Mouse (Mus musculus): ENCODE results near the gene Sdk1.
"Not testable (repeated sequence)": the region's sequence is repeated elsewhere in the genome, so short reads cannot be mapped to it uniquely, and the experiment has no call there.

The Sdk1 gene

DNA sequence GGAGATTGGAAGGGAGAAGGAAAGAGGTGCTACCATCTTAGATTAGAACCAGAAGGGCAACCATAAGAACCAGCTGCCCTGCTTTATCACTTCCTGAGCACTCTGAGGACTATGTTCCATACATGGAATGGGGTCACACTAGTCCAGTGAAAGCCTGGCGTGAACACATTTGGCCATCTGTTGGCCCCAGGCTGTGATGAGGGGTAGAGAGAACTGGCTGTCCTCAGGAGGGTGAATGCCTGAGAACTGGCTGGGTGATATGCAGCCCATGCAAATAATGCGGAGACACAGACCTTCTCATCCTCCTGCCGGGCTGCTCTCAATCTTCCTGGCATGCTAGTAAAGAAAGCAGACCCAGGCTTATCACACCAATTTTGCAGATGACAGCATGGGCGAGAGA is 384.1 kb downstream of the Sdk1 start:
- no peak for DNase-seq (ENCODE audit: extremely low read depth, insufficient read length, low spot score)

DNA sequence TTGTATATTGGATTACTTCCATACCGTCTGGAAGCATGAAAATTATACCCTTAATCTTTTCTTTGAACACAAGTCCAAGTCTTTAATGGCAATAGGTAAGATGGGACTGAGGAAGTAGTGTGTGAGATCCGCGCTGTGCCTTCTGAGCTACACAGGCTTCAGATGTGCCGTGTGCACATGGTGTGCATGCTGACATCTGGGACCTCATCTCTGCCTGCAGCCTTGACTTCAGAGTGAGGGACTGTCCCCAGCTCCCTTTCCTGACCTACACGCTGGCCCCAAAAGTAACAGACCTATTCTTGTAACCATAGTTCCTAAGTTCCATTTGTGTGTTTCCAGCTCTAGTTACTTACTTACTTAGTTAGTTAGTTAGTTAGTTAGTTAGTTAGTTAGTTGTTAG is 390.4 kb downstream of the Sdk1 start:
- no peak for DNase-seq (ENCODE audit: extremely low read depth, insufficient read length, low spot score)

DNA sequence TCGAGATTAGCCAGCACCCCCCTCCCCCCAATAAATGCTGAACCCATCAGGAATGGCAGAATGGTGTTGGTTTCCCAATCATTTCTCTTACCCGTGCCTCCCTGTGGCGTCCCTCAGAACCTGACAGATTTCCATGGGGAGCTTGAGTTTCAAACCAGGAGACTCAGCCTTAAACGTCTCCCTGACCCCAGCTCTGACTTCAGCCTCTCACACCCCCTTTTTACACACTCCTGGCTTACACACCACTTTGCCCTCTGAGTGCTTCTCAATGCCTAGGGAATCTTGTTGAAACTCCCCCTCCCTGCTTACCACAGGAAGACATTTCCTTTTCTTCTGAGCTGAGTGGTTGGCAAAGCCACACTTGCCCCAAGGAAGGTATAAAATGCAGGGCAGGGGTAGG is 392.0 kb downstream of the Sdk1 start:
- DNase-seq (ENCODE audit: extremely low read depth, insufficient read length, low spot score) = no peak

DNA sequence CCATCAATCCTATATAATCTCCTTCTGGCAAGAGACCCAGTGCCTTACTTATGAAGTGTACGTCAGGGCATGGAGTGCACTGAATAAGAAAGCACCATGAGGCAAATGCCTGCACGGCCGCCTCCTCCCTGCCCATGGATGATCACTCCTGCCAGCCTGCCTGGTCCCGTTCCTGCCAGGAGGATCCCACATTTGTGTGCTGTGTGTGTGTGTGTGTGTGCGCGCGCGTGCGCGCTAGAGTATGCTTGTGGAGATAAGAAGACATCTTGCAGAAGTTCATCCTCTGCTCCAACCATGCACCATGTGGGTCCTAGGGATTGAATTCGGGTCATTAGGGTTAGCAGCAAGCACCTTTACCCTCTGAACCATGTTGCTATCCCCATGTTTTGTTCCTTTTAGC is 395.1 kb downstream of the Sdk1 start:
- no peak for DNase-seq (ENCODE audit: extremely low read depth, insufficient read length, low spot score)

DNA sequence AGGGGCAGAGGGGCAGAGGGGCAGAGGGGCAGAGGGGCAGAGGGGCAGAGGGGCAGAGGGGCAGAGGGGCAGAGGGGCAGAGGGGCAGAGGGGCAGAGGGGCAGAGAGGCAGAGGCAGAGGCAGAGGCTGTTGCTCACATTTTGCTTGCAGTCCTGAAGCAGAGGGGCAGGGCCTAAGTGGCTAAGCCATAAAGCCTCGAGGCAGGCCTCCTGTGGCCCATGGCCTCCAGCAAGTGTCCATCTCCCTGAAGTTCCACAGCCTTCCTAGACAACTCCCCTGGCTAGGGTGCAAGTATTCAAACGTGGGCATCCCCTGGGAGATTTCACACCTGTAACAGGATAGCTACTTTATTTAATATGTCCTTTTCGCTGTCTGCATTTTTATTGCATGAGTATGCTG is 395.8 kb downstream of the Sdk1 start:
- DNase-seq (ENCODE audit: extremely low read depth, insufficient read length, low spot score) = not testable (repeated sequence)

DNA sequence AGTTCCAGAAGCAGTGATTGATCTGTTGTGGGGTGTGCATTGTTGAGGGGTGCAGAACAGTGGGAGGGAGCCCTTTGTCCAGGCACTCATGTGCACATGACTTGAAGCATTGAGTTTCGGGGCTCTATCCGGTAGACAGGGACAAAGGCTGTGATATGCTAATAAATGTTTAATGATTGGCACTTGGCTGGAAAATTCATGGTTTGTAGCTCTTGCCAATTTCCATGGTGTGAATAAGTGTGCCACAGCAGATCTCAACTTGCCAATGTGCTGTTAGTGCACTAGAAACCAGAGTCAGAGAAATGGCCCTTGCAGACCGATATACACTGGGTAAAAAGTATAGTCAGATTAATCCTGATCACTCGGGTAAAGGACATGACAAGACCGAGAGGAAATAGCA is 404.4 kb downstream of the Sdk1 start:
- DNase-seq (ENCODE audit: extremely low read depth, insufficient read length, low spot score) = no peak

DNA sequence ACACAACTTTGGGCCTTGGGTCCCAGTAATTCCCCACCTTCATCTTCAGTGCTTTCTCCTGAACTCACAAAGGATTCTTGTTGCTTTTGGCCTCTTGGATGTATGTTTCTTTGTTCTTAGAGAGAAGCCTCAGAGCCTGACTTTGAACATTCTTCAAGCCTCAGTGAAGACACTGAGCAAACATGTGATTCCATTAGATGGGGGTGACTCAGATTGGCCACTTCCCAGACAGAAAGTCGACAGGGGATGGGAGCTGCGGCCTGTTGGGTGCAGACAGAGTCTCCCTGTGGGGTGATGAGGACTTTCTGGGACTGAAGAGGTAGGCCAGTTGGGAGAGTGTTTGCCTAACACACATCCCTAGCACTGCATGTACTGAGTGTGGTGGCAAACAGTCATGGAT is 405.3 kb downstream of the Sdk1 start:
- DNase-seq (ENCODE audit: extremely low read depth, insufficient read length, low spot score) = no peak

DNA sequence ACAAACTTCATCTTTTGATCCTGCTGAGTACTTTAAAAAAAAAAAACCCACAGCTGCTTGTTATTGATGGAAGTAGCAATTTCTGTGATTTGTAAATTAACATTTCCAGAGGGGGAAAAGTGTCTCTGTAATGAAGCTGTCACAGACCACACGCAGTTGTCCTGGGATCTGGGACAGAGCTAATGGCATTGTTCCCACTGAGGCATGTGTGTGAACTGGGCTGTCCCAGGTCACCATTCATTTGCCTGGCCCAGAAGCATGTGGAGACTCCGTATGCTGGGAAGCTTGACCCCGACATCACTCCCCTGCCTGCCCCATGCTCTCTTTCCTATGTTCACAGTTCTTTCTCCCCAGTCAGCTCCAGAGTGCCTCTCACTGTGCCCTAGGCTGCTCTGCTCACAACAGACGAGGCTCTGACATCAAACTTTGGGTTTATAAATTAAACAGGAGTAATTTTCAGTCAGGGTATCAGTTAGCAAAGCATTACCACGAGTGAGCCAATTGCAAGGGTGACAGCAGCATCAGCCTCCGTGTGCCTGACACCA is 408.6 kb downstream of the Sdk1 start:
- no peak for DNase-seq (ENCODE audit: extremely low read depth, insufficient read length, low spot score)

DNA sequence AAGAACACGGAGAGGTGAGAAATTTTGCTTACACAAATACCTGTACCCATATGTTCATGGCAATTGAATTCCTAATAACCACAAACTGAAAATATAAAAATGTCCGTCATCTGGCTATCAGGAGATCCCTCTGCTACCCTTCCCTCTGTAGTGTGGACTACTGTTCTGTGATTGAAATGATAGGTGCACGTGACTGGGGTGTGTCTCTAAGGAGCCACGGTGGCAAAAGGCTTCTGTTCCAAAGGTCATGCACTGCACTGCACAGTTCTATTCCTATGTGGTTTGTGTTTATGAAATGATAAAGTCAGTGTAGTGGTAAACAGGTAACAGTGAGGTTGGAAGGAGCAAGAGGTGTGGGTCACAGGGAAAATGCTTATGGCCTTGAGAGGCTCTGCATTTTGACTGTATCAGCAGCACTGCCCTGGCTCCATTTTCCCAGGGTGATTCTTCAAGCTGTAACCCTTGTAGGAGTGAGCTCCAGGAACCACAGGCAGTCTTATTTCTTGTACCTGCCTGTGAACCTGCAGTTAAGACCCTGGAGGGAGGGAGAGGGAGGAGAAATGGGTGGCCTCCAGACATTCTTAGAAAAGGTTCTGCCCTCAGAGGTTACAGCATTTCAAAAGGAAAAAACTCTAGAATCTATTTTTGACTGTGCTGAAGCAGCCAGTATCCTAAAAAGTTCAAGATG is 410.5 kb downstream of the Sdk1 start:
- DNase-seq (ENCODE audit: extremely low read depth, insufficient read length, low spot score) = no peak

DNA sequence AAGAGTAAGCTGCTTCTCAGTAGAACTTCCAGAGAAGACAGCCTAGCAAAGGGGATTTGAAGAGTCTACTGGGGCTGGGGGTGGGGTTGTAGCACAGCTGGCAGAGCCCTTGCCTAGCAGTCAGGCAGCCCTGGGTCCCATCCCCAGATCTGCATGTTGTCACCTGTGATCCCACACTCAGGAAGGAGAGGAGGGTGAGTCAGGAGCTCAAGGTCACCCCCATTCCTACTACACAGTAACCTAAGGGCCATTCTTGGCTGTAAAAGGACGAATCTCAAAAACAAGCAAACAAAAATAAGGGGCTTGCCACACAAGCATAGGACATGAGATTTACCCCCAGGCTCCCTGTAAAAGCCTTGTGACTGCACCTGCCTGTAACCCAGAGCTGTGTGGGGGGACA is 435.1 kb downstream of the Sdk1 start:
- DNase-seq (ENCODE audit: extremely low read depth, insufficient read length, low spot score) = no peak

DNA sequence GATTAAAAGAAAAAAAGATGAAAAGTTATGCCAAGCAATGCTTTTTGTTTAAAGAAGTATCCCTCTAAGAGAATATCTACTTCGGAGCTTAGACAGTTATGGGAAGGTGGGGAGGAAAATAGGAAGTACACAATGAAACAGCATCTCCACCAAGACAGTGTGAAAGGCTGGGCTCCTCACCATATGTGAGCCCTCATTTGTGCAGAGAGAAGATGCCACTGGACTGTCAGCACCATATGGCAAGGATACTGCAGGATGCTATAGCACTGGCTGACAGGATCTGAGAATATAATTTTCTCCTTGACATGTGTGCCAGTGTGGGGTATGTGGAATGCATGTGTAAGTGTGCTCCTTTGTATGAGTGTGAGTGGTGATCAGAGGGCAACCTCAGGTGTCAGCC is 435.7 kb downstream of the Sdk1 start:
- no peak for DNase-seq (ENCODE audit: extremely low read depth, insufficient read length, low spot score)

DNA sequence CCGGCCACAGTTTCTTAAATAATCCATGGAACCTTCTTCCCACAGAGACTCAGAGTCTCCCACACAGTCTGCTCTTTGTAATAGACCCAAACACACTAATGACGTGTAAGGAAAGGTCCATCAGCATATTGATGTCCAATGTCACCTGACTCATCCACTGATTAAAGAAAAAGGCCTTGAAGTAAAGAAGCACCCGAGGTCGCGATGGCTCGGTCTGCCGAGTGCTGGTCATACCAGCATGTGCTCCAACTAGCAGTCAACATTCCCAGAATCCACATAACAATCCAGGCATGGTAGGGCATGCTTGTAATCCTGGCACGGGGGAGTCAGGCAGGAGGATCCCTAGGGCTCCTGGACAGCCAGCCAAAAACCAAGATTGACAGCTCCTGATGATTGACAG is 436.6 kb downstream of the Sdk1 start:
- no peak for DNase-seq (ENCODE audit: extremely low read depth, insufficient read length, low spot score)

DNA sequence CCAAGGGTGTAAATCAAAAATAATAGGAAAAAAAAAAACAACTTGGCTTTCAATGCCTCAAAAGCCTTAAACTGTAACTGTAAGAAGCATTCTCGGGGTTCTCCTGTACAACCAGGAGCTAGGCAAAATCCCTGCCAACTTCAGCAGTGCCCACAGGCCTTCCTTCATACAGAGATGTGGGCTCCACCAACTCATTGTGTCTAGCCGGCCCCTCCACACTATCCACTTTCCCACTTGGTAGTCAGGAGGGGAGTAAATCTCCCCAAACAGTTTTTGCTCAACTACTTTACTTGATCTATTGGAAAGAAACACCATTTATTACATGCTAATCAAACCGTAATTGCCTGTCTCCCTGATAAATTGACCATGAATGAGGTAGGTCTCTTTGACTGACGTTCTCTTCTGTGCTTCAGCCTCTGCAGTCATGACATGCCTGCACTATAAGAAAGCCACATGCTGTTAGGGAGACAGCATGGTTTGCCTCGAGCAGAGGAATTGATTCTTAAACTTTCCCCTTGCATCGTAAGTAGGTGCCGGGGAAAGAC is 445.7 kb downstream of the Sdk1 start:
- no peak for DNase-seq (ENCODE audit: extremely low read depth, insufficient read length, low spot score)

DNA sequence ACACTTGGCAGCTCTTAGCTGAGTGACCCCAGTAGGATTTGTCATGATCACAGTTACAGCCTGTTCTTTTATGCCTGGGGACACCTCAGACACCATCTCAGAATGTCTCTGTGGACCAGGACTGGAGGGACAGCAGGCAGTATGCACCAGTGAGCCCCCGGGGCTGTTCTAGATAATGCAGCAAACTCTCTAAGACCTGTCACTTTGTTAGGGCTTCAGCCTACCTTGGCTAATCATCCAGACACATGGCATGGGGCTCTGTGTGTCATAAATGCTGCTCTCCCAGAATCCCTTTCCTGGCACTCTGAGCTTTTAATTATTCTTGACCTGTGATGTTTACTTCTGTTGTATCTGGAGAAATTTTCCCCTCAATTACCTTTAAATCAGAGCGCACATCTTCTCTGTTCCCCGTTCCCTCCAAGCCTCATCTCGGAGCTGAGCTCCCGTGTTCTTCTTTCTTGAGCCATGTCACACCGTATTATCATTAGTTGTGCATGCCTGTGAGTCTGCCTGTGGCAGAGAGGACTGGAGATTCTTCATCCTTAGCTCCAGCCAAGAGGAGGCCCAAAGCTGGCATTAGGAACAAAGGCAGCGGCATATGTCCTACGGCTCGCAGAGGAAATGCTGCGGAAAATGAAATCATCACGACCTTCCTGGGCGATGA is 448.3 kb downstream of the Sdk1 start:
- no peak for DNase-seq (ENCODE audit: extremely low read depth, insufficient read length, low spot score)

DNA sequence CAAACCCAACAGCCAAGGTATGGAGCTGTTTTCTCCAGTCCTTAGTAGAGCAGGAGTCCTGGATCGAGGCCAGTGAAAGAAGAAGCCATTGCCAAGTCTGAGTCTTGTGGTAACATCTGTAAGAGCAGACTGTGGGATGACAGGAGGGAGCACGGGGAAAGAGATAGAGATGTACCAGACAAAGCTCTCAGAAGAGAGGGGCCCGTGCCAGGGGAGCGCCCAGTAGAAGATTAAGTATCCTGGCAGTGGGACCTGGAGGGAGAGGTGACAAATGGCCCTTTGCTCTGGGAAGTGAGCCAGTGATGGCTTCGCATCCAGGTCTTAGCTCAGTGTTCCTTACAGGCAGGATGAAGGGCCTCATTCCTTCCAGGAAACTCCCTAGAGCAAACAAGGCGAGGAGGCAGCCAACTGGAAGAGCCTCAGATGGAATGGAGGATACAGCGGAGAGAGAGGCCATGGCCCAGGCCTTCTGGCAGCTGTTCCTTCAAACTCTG is 450.2 kb downstream of the Sdk1 start:
- DNase-seq (ENCODE audit: extremely low read depth, insufficient read length, low spot score) = no peak

DNA sequence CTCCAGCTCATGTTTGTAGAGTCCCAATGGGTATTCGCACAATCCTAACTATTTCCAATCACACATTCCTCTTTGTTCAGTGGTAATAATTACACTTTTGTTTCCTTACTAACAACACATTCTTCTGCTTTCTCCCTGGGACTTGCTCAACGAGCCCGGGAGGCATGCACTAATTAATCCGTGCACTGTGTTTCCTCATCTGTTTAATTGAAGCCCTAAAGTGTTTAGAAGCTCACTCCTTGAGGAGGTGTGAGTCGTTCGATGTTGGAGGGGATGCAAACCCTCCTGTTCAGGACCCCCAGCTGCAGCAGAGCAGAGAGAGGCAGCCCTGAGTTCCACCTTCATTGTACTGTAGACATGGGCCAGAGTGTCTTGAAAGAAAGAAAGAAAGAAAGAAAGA is 452.4 kb downstream of the Sdk1 start:
- DNase-seq (ENCODE audit: extremely low read depth, insufficient read length, low spot score) = no peak

DNA sequence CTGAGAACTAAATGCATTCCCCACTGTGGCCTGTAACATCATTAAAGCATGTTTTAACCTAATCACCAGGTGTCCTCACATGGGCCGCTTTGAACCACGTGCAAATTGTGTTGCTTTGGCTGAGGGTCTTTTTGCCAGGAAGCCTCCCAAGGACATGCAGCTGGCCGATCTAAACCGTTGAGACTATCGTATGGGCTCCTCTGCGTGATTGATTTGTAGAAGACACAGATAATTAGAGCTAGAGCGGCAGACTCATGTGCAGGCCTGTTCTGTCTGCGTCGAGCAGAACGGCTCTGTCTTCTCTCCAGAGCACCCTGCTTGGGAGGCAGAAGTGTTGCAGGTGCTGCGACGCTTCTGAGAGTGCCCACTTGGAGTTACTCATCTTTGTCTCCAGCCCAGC is 453.6 kb downstream of the Sdk1 start:
- DNase-seq (ENCODE audit: extremely low read depth, insufficient read length, low spot score) = no peak

DNA sequence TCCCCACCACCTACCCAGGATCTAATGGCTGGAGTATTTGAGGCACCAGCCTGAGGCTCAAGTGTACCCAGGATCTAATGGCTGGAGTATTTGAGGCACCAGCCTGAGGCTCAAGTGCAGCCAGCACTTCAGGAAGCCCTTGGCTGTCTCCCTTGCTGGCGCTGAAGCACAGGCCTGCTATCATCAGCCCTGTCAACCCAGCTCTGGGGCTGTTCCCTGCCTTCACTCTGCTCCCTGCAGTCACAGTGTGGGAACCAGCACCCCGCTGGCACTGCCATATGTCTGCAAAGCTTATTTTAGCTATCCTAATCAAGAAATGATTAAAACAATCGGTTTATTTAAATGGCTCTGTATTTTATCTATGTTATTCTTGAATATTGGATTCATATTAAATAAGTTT is 457.1 kb downstream of the Sdk1 start:
- DNase-seq (ENCODE audit: extremely low read depth, insufficient read length, low spot score) = no peak

DNA sequence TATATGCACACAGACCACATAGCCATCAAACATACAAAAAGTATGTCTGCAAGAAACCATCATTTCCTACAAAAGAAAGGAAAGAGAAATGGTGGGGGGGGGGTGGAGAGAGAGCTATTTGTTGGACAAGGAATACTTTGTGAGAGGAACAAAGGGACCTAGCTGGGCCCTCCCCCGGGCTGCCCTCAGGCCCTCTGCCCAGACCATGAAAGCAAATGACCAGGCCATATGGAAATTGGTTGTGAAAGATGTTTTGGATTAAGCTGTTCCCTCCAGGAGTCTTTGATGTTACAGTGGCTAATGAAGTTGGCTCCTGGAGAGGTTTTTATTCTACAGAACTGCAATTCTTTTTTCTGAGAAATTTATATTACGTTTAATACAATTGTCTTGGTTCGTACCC is 479.5 kb downstream of the Sdk1 start:
- DNase-seq (ENCODE audit: extremely low read depth, insufficient read length, low spot score) = no peak

DNA sequence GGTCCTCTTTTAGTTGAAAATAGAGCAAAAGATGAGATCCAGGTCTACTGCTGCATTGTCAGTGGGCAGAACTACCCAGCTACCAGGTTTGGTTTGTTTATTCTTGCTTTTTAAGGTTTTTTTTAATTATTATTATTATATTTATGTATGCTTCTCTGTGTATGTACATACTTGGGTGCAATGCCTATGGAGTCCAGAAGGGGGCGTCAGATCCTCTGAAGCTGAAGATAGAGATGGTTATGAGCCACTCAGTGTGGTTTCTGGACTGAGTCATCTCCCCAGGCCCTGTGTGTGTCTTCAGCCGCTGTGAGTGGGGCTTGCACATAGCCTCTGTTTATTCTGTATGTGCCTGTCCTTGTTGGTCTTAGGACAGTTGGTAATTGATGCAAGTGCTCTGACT is 486.7 kb downstream of the Sdk1 start:
- no peak for DNase-seq (ENCODE audit: extremely low read depth, insufficient read length, low spot score)

DNA sequence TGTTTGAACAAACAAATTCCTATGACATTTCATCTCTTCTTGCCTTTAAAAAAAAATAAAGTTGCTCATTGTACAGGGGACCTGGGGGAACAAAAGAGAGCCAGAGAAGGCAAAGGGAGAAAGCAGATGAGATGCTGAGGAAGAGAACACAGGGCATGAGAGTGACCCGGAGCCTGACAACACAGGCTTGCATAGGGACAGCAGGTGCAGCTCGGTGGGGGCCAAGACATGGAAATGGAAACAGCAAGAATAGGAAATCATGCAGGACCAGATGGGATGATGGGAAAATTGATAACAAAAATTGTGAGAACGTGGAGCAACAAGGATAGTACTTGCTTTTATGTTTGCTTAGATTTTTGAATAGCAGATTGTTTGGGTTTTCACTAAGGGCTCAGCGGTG is 488.7 kb downstream of the Sdk1 start:
- no peak for DNase-seq (ENCODE audit: extremely low read depth, insufficient read length, low spot score)

DNA sequence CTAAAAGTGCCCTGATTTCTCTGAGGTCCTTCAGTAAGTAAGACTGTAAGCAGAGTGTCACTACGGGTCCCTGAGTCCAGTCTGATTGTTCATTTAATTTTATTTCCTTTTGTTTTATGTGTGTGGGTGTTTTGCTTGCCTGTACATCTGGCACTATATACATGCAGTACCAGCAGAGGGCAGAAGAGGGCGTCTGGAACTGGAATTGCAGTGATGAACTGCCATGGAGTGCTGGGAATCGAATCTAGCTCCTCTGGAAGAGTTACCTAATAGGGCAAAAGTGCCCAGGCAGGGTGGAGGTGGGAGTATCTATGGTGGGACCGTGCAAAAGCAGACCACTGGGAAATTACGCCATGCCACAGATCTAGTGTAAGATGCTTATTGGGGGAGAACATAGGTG is 497.4 kb downstream of the Sdk1 start:
- no peak for DNase-seq (ENCODE audit: extremely low read depth, insufficient read length, low spot score)

Data from 3134 (cell line).